Mouse (Mus musculus) cerebellum, adult 2 months (tissue): ENCODE data around the gene Tlr9.

Experiments used
- CTCF ChIP-seq: fragments of 200-500 bp; IDR thresholded peaks from 2 replicates; pipeline ENCODE4 v1.5.1; 2011; ENCODE audit warnings: low read depth, mild to moderate bottlenecking, control low read depth, low read length, moderate library complexity, borderline replicate concordance; ENCODE audit not compliant: insufficient read depth
- POLR2A ChIP-seq: fragments of 200-500 bp; IDR thresholded peaks from 2 replicates; pipeline ENCODE4 v1.6.1; 2011; ENCODE audit warnings: low read length, control low read depth, borderline replicate concordance; ENCODE audit not compliant: insufficient read depth

GRCm38 (mm10) chr9:106175552-106176200 lies 46.7 kb upstream of the Tlr9 start:
- TF ChIP-seq POLR2A (no peak), CTCF (no peak)
